Mouse (Mus musculus) mouse trophoblast stem cell (cell line): ENCODE measurements around the gene Pdzrn4.

Source experiments
- in situ Hi-C, 2 experiments: fragments of 300-500 bp; cut with MseI, MboI; formaldehyde crosslinking; loops; 2 replicates in 1 of 2; 3 replicates in 1 of 2; pipeline ENCODE4 v1.15.1; 2025

Gene Pdzrn4

DNA sequence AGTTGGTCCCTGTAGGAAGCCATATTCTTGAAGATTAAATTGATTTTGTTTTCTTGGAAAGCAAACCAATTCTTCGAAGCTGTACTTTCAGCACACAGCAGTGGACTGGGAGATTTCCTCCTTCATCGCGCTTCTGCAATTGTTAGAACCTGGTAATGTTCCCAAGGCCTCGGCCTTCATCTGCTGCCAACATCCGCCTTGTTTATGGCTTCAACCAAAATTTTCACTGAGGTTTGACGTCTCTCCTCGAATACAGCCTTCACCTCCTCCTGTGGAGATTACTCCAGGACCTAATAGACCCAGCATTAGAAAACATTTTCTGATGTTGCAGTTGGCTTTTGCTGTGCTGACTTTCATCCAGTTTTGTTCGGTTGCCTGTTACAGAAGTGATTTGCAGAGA is 307.5 kb downstream of the Pdzrn4 start:
- in situ Hi-C loops: no loop called here

DNA sequence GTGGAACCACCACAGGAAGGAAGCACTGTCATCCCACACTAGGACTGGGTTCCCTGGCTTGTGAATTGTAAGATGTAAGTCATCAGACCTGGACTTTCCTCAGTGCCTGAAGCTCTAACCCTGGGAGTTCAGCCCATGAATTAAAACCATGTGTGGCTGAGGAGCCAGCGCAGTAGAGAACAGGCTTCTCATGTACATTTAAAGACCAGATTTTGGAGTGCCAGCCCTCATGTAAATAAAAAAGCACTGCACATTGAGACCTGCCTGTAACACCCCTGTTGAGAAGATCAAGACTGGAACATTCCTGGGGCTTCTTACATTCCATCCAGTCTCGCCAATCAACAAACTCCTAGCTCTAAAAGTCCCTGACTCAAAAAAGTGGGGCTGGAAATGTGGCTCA is 342.0 kb downstream of the Pdzrn4 start:
- in situ Hi-C loops: no loop called here

- in situ Hi-C loops: no loop called here
Measured at GRCm38 (mm10) chr15:92739887-92740286, 343.2 kb downstream of the Pdzrn4 start.

- in situ Hi-C loops: no loop called here
Measured at GRCm38 (mm10) chr15:92743624-92744023, 346.9 kb downstream of the Pdzrn4 start.

- in situ Hi-C loops: no loop called here
Measured at GRCm38 (mm10) chr15:92746081-92746480, 349.4 kb downstream of the Pdzrn4 start.

- in situ Hi-C loops: no loop called here
Measured at GRCm38 (mm10) chr15:92752167-92752566, 355.5 kb downstream of the Pdzrn4 start.

GRCm38 (mm10) chr15:92752578-92752977 is 355.9 kb downstream of the Pdzrn4 start:
- in situ Hi-C loops: no loop called here

DNA sequence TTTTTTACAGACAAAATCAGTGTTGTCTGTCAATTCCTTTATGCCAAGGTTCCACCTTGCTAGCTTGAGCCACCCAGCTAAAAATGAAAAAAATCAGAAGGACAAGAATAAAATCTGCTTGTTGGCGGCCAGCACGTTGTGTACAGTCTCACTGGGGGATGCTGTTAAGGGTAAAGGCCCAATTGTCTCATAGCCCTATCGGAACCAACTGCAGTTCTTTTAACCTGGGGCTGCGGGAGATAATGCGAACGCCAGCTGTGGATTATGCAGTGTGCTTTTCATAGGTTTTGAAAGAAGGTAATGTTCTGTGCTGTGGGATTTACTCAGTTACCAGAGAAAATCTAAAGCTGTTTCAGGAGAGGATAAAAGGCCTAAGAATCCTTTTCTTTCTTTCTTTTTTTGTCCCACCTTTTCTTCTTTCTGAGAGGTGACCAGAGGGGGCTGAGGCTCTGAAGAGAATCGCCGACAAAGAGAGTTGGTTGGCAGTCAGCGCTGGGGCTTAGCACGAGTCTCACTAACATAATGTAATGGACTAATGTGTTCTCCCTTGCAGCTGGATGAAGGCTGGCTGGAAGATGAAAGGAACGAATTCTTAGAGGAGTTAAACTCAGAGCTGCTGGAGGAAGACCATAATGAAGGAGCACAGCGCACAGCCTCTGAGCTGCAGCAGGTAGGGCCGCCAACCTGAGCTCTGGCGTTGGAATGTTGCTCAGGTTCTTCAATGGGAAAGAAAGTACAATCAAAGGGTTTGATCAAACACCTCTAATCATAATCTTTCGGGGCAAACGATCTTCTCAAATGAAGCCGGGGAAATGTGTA is 360.6 kb downstream of the Pdzrn4 start:
- in situ Hi-C loops: no loop called here

GRCm38 (mm10) chr15:92759001-92759400 is 362.3 kb downstream of the Pdzrn4 start:
- in situ Hi-C loops: no loop called here

GRCm38 (mm10) chr15:92763303-92763702 is 366.6 kb downstream of the Pdzrn4 start:
- in situ Hi-C loops: no loop called here

GRCm38 (mm10) chr15:92769535-92769934 is 372.9 kb downstream of the Pdzrn4 start:
- in situ Hi-C loops: no loop called here

GRCm38 (mm10) chr15:92788036-92788435 is 391.4 kb downstream of the Pdzrn4 start:
- in situ Hi-C loops: no loop called here

- in situ Hi-C loops: no loop called here
Measured at GRCm38 (mm10) chr15:92794275-92794674, 397.6 kb downstream of the Pdzrn4 start.

DNA sequence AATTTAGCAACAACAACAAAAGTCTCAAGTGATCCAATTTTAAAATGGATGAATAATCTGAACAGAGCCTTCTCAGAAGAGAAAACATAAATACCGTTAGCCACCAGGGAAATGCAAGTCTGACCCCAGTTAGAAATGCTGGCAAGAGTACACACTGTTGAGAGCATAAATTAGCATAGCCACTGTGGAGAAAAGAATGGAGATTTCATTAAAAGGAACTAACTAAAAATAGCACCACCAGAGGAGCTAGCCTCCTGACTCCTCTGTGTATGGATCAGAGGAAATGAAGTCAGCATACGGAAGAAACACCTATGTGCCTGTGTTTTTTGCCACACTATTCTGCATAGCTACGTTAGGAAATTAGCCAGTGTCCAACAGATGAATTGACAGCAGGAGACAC is 409.3 kb downstream of the Pdzrn4 start:
- in situ Hi-C loops: no loop called here

GRCm38 (mm10) chr15:92806352-92806751 is 409.7 kb downstream of the Pdzrn4 start:
- in situ Hi-C loops: no loop called here
